Mouse (Mus musculus): ENCODE data around the gene 2300009A05Rik. TPM values are rescaled to one million over a fixed set of nuclear protein-coding genes. Genes with fewer than 3 reads are reported as not detected.

2300009A05Rik gene
- polyA plus RNA-seq, 1 experiment from 2014 or later: 37.8 TPM

- WGBS: 17% methylated on average over 8 of the region's 8 CpGs
- peaks cover 36% of the 10 kb centered on the region for H3K4me1 ChIP-seq
- peak overlapping the region; percentile 90 for H3K9ac ChIP-seq
- ATAC-seq (ENCODE audit: insufficient number of reproducible peaks, insufficient read depth, low FRiP score, low TSS enrichment, low read depth): no peak
- peak overlapping the region; percentile 88 for H3K27ac ChIP-seq
- peaks cover 21% of the 10 kb centered on the region for H3K36me3 ChIP-seq
- H3K4me2 ChIP-seq: peak overlapping the region; percentile 93
- peak overlapping the region; percentile 88 for H3K4me3 ChIP-seq
- H3K27me3 ChIP-seq: no peaks in the 10 kb centered on the region
- no peaks in the 10 kb centered on the region for H3K9me3 ChIP-seq
These were observed 20.9 kb downstream of the 2300009A05Rik start for GRCm38 (mm10) chr9:63378174-63378573.

- peak within 1 kb of the TSS; percentile 88 for H3K4me3 ChIP-seq
- under 1% methylated on average over 58 of the region's 58 CpGs for WGBS
- H3K9ac ChIP-seq: peak within 1 kb of the TSS; percentile 90
- H3K27ac ChIP-seq: peak within 1 kb of the TSS; percentile 88
- H3K4me2 ChIP-seq: peak within 1 kb of the TSS; percentile 93
- H3K27me3 ChIP-seq: no peaks in the 10 kb centered on the region
- peak; percentile 92 for ATAC-seq (ENCODE audit: insufficient number of reproducible peaks, insufficient read depth, low FRiP score, low TSS enrichment, low read depth)
- peaks cover 23% of the 10 kb centered on the region for H3K36me3 ChIP-seq
- peaks cover 38% of the 10 kb centered on the region for H3K4me1 ChIP-seq
- no peaks in the 10 kb centered on the region for H3K9me3 ChIP-seq
These were observed 21.5 kb downstream of the 2300009A05Rik start, which contains the start of gene Map2k5 for GRCm38 (mm10) chr9:63377270-63378142. Gene Map2k5, minus strand, starts transcription at chr9:63377902.

GRCm38 (mm10) chr9:63373315-63373714, 25.7 kb downstream of the 2300009A05Rik start:
- no peak overlapping the region for H3K9ac ChIP-seq
- 85% methylated on average over 2 of the region's 2 CpGs for WGBS
- ATAC-seq (ENCODE audit: insufficient number of reproducible peaks, insufficient read depth, low FRiP score, low TSS enrichment, low read depth): no peak

GRCm38 (mm10) chr9:63372541-63372940, 26.5 kb downstream of the 2300009A05Rik start:
- Histone ChIP-seq H3K9ac (no peak overlapping the region), H3K27me3 (no peaks in the 10 kb centered on the region), H3K4me2 (no peak overlapping the region), H3K4me1 (peaks cover 41% of the 10 kb centered on the region), H3K4me3 (no peak overlapping the region), H3K36me3 (peaks cover 40% of the 10 kb centered on the region), H3K9me3 (no peaks in the 10 kb centered on the region), H3K27ac (no peak overlapping the region)
- WGBS: 70% methylated on average over 8 of the region's 8 CpGs
- no peak for ATAC-seq (ENCODE audit: insufficient number of reproducible peaks, insufficient read depth, low FRiP score, low TSS enrichment, low read depth)

More at GRCm38 (mm10) chr9:63373315-63373714, 25.7 kb downstream of the 2300009A05Rik start:
- peaks cover 40% of the 10 kb centered on the region for H3K36me3 ChIP-seq
- no peaks in the 10 kb centered on the region for H3K27me3 ChIP-seq
- no peak overlapping the region for H3K4me2 ChIP-seq
- no peak overlapping the region for H3K27ac ChIP-seq
- H3K4me1 ChIP-seq: peaks cover 40% of the 10 kb centered on the region
- H3K9me3 ChIP-seq: no peaks in the 10 kb centered on the region
- no peak overlapping the region for H3K4me3 ChIP-seq

GRCm38 (mm10) chr9:63360410-63360809, 38.6 kb downstream of the 2300009A05Rik start:
- H3K27me3 ChIP-seq: no peaks in the 10 kb centered on the region
- H3K36me3 ChIP-seq: peaks cover 22% of the 10 kb centered on the region
- 0 out of 2 replicates have a peak overlapping the region, but pooled peaks have one; percentile 8 for H3K27ac ChIP-seq
- H3K9me3 ChIP-seq: no peaks in the 10 kb centered on the region
- no peak overlapping the region for H3K4me3 ChIP-seq
- no peak overlapping the region for H3K4me2 ChIP-seq
- 56% methylated on average over 3 of the region's 3 CpGs for WGBS
- H3K9ac ChIP-seq: no peak overlapping the region
- ATAC-seq (ENCODE audit: insufficient number of reproducible peaks, insufficient read depth, low FRiP score, low TSS enrichment, low read depth): no peak
- H3K4me1 ChIP-seq: peaks cover 7% of the 10 kb centered on the region; the same call in 1 of the 2 replicates

- Histone ChIP-seq H3K4me2 (no peak overlapping the region), H3K27ac (no peak overlapping the region), H3K27me3 (no peaks in the 10 kb centered on the region), H3K9ac (no peak overlapping the region), H3K36me3 (peaks cover 22% of the 10 kb centered on the region), H3K4me1 (peaks cover 7% of the 10 kb centered on the region; the same call in 1 of the 2 replicates), H3K4me3 (no peak overlapping the region), H3K9me3 (no peaks in the 10 kb centered on the region)
- ATAC-seq (ENCODE audit: insufficient number of reproducible peaks, insufficient read depth, low FRiP score, low TSS enrichment, low read depth): no peak
- WGBS: 87% methylated on average over 5 of the region's 5 CpGs
These were observed 40.0 kb downstream of the 2300009A05Rik start for GRCm38 (mm10) chr9:63359016-63359415.

- Histone ChIP-seq H3K27ac (no peak overlapping the region), H3K9me3 (no peaks in the 10 kb centered on the region), H3K4me3 (no peak overlapping the region), H3K4me2 (no peak overlapping the region), H3K27me3 (no peaks in the 10 kb centered on the region), H3K36me3 (peaks cover 22% of the 10 kb centered on the region), H3K9ac (no peak overlapping the region), H3K4me1 (no peaks in the 10 kb centered on the region)
- WGBS: 87% methylated on average over 4 of the region's 4 CpGs
- ATAC-seq (ENCODE audit: insufficient number of reproducible peaks, insufficient read depth, low FRiP score, low TSS enrichment, low read depth): no peak
These were observed 42.3 kb downstream of the 2300009A05Rik start for GRCm38 (mm10) chr9:63356721-63357120.

GRCm38 (mm10) chr9:63356278-63356677, 42.8 kb downstream of the 2300009A05Rik start:
- WGBS: 89% methylated on average over 9 of the region's 9 CpGs
- Histone ChIP-seq H3K4me1 (no peaks in the 10 kb centered on the region), H3K4me3 (no peak overlapping the region), H3K4me2 (no peak overlapping the region), H3K27me3 (no peaks in the 10 kb centered on the region), H3K9ac (no peak overlapping the region), H3K9me3 (no peaks in the 10 kb centered on the region), H3K27ac (no peak overlapping the region), H3K36me3 (peaks cover 22% of the 10 kb centered on the region)
- no peak for ATAC-seq (ENCODE audit: insufficient number of reproducible peaks, insufficient read depth, low FRiP score, low TSS enrichment, low read depth)

- Histone ChIP-seq H3K4me3 (no peak overlapping the region), H3K27me3 (no peaks in the 10 kb centered on the region), H3K4me1 (peaks cover 4% of the 10 kb centered on the region; the same call in 1 of the 2 replicates), H3K4me2 (no peak overlapping the region), H3K27ac (no peak overlapping the region), H3K36me3 (peaks cover 26% of the 10 kb centered on the region), H3K9me3 (no peaks in the 10 kb centered on the region), H3K9ac (no peak overlapping the region)
- no peak for ATAC-seq (ENCODE audit: insufficient number of reproducible peaks, insufficient read depth, low FRiP score, low TSS enrichment, low read depth)
- 83% methylated on average over 4 of the region's 4 CpGs for WGBS
These were observed 44.9 kb downstream of the 2300009A05Rik start for GRCm38 (mm10) chr9:63354168-63354567.

GRCm38 (mm10) chr9:63350030-63350429, 49.0 kb downstream of the 2300009A05Rik start:
- no peak for ATAC-seq (ENCODE audit: insufficient number of reproducible peaks, insufficient read depth, low FRiP score, low TSS enrichment, low read depth)
- 86% methylated on average over 8 of the region's 8 CpGs for WGBS
- no peak overlapping the region for H3K4me3 ChIP-seq

GRCm38 (mm10) chr9:63349241-63349640, 49.8 kb downstream of the 2300009A05Rik start:
- ATAC-seq (ENCODE audit: insufficient number of reproducible peaks, insufficient read depth, low FRiP score, low TSS enrichment, low read depth): no peak
- H3K27ac ChIP-seq: no peak overlapping the region
- H3K4me2 ChIP-seq: no peak overlapping the region
- H3K36me3 ChIP-seq: 0 out of 2 replicates have a peak, but pooled peaks cover 8% of the 10 kb centered on the region
- no peaks in the 10 kb centered on the region for H3K27me3 ChIP-seq
- H3K4me3 ChIP-seq: no peak overlapping the region
- 84% methylated on average over 3 of the region's 3 CpGs for WGBS
- H3K9me3 ChIP-seq: no peaks in the 10 kb centered on the region
- no peak overlapping the region for H3K9ac ChIP-seq
- H3K4me1 ChIP-seq: peaks cover 12% of the 10 kb centered on the region; the same call in 1 of the 2 replicates

More at GRCm38 (mm10) chr9:63350030-63350429, 49.0 kb downstream of the 2300009A05Rik start:
- no peaks in the 10 kb centered on the region for H3K9me3 ChIP-seq
- no peak overlapping the region for H3K27ac ChIP-seq
- peaks cover 6% of the 10 kb centered on the region; the same call in 1 of the 2 replicates for H3K36me3 ChIP-seq
- H3K9ac ChIP-seq: no peak overlapping the region
- H3K27me3 ChIP-seq: no peaks in the 10 kb centered on the region
- peaks cover 12% of the 10 kb centered on the region; the same call in 1 of the 2 replicates for H3K4me1 ChIP-seq
- H3K4me2 ChIP-seq: no peak overlapping the region
